Mouse (Mus musculus) forebrain, postnatal 0 days (tissue): ENCODE measurements around the gene Hic1. TPM values are rescaled to one million over a fixed set of nuclear protein-coding genes. Genes with fewer than 3 reads are reported as not detected.

Experiments used
- ATAC-seq: fragments of 200-750 bp; cut with Nextera tagmentation; 2 replicates; pipeline ENCODE4 v1.8.0; 2017; ENCODE audit warnings: mild to moderate bottlenecking, moderate library complexity
- DNase-seq: peaks from one replicate; pipeline ENCODE4 v3.0.0-alpha.2; 2015
- H3K27ac ChIP-seq: fragments of 300-500 bp; sonication (generic); 2 replicates; pipeline ENCODE4 v1.5.1; 2014; ENCODE audit warnings: low read depth, mild to moderate bottlenecking, antibody characterized with exemption, low read length, moderate library complexity, mixed read lengths
- H3K27me3 ChIP-seq: fragments of 300-500 bp; sonication (generic); 2 replicates; pipeline ENCODE4 v1.6.1; 2014; ENCODE audit warnings: mild to moderate bottlenecking, low read length, mixed read lengths; ENCODE audit not compliant: insufficient read depth
- H3K36me3 ChIP-seq: fragments of 300-500 bp; sonication (generic); 2 replicates; pipeline ENCODE4 v1.6.1; 2014; ENCODE audit warnings: mild to moderate bottlenecking, moderate library complexity; ENCODE audit not compliant: insufficient read depth
- H3K4me1 ChIP-seq: fragments of 300-500 bp; sonication (generic); 2 replicates; pipeline ENCODE4 v1.6.1; 2014; ENCODE audit warnings: antibody characterized with exemption; ENCODE audit not compliant: insufficient read depth
- H3K4me2 ChIP-seq: fragments of 300-500 bp; sonication (generic); 2 replicates; pipeline ENCODE4 v1.6.1; 2014; ENCODE audit warnings: low read depth, mild to moderate bottlenecking, moderate library complexity
- H3K4me3 ChIP-seq: fragments of 300-500 bp; sonication (generic); 2 replicates; pipeline ENCODE4 v1.5.1; 2014; ENCODE audit warnings: low read depth, low read length, mixed read lengths
- H3K9ac ChIP-seq: fragments of 300-500 bp; sonication (generic); 2 replicates; pipeline ENCODE4 v1.6.1; 2014; ENCODE audit warnings: mild to moderate bottlenecking
- H3K9me3 ChIP-seq: fragments of 300-500 bp; sonication (generic); 2 replicates; pipeline ENCODE4 v1.6.1; 2016; ENCODE audit warnings: low read length
- CTCF ChIP-seq: sonication (generic); IDR thresholded peaks from 2 replicates; pipeline ENCODE4 v1.5.1; 2016; ENCODE audit warnings: antibody characterized with exemption, control low read depth, low read depth
- whole genome bisulfite sequencing: fragments of 180-500 bp; shearing (Covaris S2); extraction: QIAGEN DNeasy Blood & Tissue Kit; methylation state at CpG from one replicate; pipeline ENCODE4 v1.1.7; 2014; 5-methylcytosine and 5-hydroxymethylcytosine counted together
- polyA plus RNA-seq: library from polyadenylated mRNA; unstranded; fragments of >200 nt; fragmentation: Nextera tagmentation; extraction: Ambion mirVana; gene quantifications from 2 replicates; pipeline ENCODE4 v1.2.1, GENCODE M21; 2015
- total RNA-seq: library from RNA; depleted of rRNA; stranded (reverse); fragments of >200 nt; gene quantifications from 2 replicates; pipeline ENCODE4 v1.2.3, GENCODE M21; 2014

Gene Hic1
- total and polyA plus RNA-seq, 2 experiments from 2014 or later = 1.7 to 4.5 TPM

GRCm38 (mm10) chr11:75210093-75210492 lies 40.8 kb upstream of the Hic1 start:
- no peak for ATAC-seq
- H3K36me3 ChIP-seq = no peaks in the 10 kb centered on the region
- DNase-seq = no peak
- peaks cover 18% of the 10 kb centered on the region for H3K4me1 ChIP-seq
- 68% methylated on average over 4 of the region's 4 CpGs for WGBS
- no peak overlapping the region for H3K9ac ChIP-seq
- H3K27ac ChIP-seq = no peak overlapping the region
- no peak for TF ChIP-seq CTCF
- no peak overlapping the region for H3K4me3 ChIP-seq
- H3K4me2 ChIP-seq = no peak overlapping the region
- no peaks in the 10 kb centered on the region for H3K9me3 ChIP-seq
- H3K27me3 ChIP-seq = no peaks in the 10 kb centered on the region

GRCm38 (mm10) chr11:75209363-75209762 lies 40.0 kb upstream of the Hic1 start:
- H3K4me1 ChIP-seq = peaks cover 18% of the 10 kb centered on the region
- H3K4me2 ChIP-seq = no peak overlapping the region
- no peak overlapping the region for H3K4me3 ChIP-seq
- no peak for TF ChIP-seq CTCF
- ATAC-seq = no peak
- no peaks in the 10 kb centered on the region for H3K9me3 ChIP-seq
- DNase-seq = no peak
- no peaks in the 10 kb centered on the region for H3K27me3 ChIP-seq
- no peaks in the 10 kb centered on the region for H3K36me3 ChIP-seq
- no peak overlapping the region for H3K27ac ChIP-seq
- 76% methylated on average over 4 of the region's 4 CpGs for WGBS
- H3K9ac ChIP-seq = no peak overlapping the region

DNA sequence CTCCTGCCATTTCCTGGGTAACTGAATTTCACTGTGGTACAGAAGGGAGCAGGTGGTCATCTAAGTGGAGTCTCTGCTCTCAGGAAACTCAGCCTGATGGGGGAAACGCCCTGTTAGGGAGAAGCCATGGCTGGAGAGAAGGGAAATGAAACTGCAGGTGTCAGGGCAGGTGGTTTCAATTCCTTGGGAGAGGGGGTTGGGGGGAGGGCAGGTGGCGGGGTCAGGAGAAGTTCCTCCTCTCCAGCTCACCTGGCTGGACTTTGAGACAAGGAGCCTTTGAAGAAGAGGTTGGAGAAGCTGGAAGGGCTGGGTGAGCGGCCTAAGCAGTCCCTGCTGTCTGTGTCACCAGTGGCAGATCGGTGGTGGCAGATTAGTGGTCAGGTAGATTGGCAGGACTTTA lies 37.0 kb upstream of the Hic1 start:
- H3K36me3 ChIP-seq = no peaks in the 10 kb centered on the region
- H3K9ac ChIP-seq = no peak overlapping the region
- H3K4me1 ChIP-seq = no peaks in the 10 kb centered on the region
- H3K9me3 ChIP-seq = no peaks in the 10 kb centered on the region
- ATAC-seq = no peak
- no peak overlapping the region for H3K27ac ChIP-seq
- H3K27me3 ChIP-seq = no peaks in the 10 kb centered on the region
- no peak overlapping the region for H3K4me3 ChIP-seq
- DNase-seq = no peak
- H3K4me2 ChIP-seq = no peak overlapping the region
- 83% methylated on average over 4 of the region's 4 CpGs for WGBS
- TF ChIP-seq CTCF = no peak

GRCm38 (mm10) chr11:75204472-75204871 lies 35.2 kb upstream of the Hic1 start:
- no peak for ATAC-seq
- no peak for DNase-seq
- H3K4me1 ChIP-seq = no peaks in the 10 kb centered on the region

DNA sequence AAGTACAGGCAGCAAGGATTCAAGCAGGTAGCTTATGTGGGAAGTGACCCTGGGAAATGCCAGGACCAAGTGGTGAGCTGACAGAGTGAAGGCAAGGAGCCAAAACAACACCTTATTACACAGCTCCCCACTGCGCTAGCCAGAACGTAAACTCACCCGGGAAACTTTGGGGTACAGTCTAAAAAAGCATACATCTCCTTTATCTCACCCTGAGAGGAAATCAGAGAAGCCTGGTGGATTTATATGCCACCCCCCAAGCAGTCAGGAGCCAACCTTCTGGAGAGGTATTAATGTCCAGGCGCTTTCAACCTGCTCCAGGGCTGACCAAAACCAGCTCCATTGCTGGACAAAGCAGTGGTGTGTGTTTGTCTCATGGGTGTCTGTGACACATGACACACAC lies 34.6 kb upstream of the Hic1 start:
- 83% methylated on average over 4 of the region's 4 CpGs for WGBS
- Histone ChIP-seq H3K4me1 (no peaks in the 10 kb centered on the region), H3K9ac (no peak overlapping the region), H3K27ac (no peak overlapping the region), H3K9me3 (no peaks in the 10 kb centered on the region), H3K36me3 (no peaks in the 10 kb centered on the region), H3K4me2 (no peak overlapping the region), H3K27me3 (no peaks in the 10 kb centered on the region), H3K4me3 (no peak overlapping the region)
- no peak for TF ChIP-seq CTCF
- DNase-seq = no peak
- no peak for ATAC-seq

More at GRCm38 (mm10) chr11:75204472-75204871, 35.2 kb upstream of the Hic1 start:
- no peak for TF ChIP-seq CTCF
- H3K27ac ChIP-seq = no peak overlapping the region
- no peaks in the 10 kb centered on the region for H3K9me3 ChIP-seq
- H3K27me3 ChIP-seq = no peaks in the 10 kb centered on the region
- H3K9ac ChIP-seq = no peak overlapping the region
- H3K4me3 ChIP-seq = no peak overlapping the region
- WGBS = 32% methylated on average over 9 of the region's 9 CpGs
- no peak overlapping the region for H3K4me2 ChIP-seq
- no peaks in the 10 kb centered on the region for H3K36me3 ChIP-seq

DNA sequence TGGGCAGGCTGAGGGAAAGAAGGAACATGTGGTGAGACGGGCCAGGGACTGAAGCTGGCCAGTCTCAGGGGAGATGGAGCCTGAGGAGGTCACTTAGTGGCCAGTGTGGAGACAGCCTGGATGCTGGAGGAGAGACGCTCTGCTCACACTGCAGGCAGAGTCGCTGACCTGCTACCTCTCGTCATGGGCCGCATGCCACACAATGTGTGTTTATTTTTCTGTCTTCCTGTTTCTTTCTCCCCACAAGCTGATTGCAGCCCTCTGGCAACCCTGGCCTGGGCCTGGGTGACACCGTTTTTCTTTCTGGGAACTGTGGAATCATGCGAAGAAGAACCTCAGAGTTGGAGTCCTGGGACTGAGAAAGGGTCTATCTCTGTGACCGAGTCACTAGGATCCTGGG lies 32.4 kb upstream of the Hic1 start:
- ATAC-seq = no peak
- 72% methylated on average over 8 of the region's 8 CpGs for WGBS

DNA sequence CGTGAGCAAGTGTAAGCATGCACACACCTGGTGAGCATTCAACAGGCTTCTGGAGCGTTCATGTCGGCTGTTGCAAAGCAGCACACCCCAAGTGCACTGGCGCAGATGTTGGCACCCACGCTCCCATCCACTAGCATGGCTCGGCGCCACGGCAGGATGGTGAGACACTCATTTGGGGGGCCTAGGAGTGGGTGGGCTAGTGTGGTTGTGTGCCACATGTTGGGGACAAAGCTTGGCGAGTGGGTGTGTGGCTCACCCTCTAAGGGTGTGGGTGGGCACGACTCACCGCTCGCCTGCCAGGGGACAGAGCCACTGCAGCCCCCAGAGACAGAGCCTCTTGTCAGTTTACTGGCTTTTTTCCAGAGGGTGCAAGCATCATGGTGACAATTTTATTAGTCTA lies 31.6 kb upstream of the Hic1 start:
- H3K4me1 ChIP-seq = no peaks in the 10 kb centered on the region
- peaks cover 6% of the 10 kb centered on the region for H3K27me3 ChIP-seq
- no peak for DNase-seq
- 82% methylated on average over 12 of the region's 12 CpGs for WGBS
- no peak overlapping the region for H3K27ac ChIP-seq
- no peak for ATAC-seq
- no peaks in the 10 kb centered on the region for H3K36me3 ChIP-seq
- no peak overlapping the region for H3K4me2 ChIP-seq
- H3K9ac ChIP-seq = no peak overlapping the region
- no peak for TF ChIP-seq CTCF
- H3K9me3 ChIP-seq = no peaks in the 10 kb centered on the region
- H3K4me3 ChIP-seq = no peak overlapping the region

More for the DNA sequence above, 32.4 kb upstream of the Hic1 start:
- Histone ChIP-seq H3K36me3 (no peaks in the 10 kb centered on the region), H3K4me3 (no peak overlapping the region), H3K9me3 (no peaks in the 10 kb centered on the region), H3K4me1 (no peaks in the 10 kb centered on the region), H3K27me3 (no peaks in the 10 kb centered on the region), H3K9ac (no peak overlapping the region), H3K27ac (no peak overlapping the region), H3K4me2 (no peak overlapping the region)
- TF ChIP-seq CTCF = no peak
- no peak for DNase-seq

DNA sequence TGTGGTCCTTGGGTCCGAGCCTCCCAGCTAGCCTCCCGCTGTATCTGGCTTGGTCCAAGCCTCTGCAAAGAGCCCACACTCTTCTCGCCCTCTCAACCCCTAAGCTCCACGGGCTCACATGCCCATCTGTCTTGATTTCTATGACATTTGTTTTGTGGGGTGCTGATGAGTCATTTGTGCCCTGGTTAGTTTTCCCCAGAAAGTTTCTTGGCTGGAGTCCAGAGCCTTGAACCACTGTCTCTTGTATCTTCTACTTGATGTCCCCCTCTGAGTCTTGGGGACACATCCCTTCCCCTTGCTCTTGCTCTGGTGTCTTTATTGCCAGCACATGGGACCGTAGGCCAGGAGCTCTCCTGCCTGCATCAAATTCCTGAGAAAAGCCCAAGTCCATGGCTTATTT lies 30.6 kb upstream of the Hic1 start:
- Histone ChIP-seq H3K4me2 (no peak overlapping the region), H3K4me3 (no peak overlapping the region), H3K36me3 (no peaks in the 10 kb centered on the region), H3K9me3 (no peaks in the 10 kb centered on the region), H3K27ac (no peak overlapping the region), H3K27me3 (peaks cover 13% of the 10 kb centered on the region), H3K4me1 (peaks cover 6% of the 10 kb centered on the region; the same call in 1 of the 2 replicates), H3K9ac (no peak overlapping the region)
- 85% methylated on average over 5 of the region's 5 CpGs for WGBS
- ATAC-seq (no peak), DNase-seq (no peak)
- no peak for TF ChIP-seq CTCF
